Mouse (Mus musculus) myocyte (in vitro differentiated cells): Measurements from ENCODE around the gene Olfr414. TPM values are rescaled to one million over a fixed set of nuclear protein-coding genes. Genes with fewer than 3 reads are reported as not detected.

ENCODE experiments used
- H3K27me3 ChIP-seq: one replicate; pipeline ENCODE4 v1.6.1; 2011; ENCODE audit not compliant: control insufficient read depth, insufficient read depth, insufficient read length
- H3K36me3 ChIP-seq: one replicate; pipeline ENCODE4 v1.6.1; 2011; ENCODE audit not compliant: control insufficient read depth, insufficient read depth
- H3K4me2 ChIP-seq: one replicate; pipeline ENCODE4 v1.6.1; 2011; ENCODE audit warnings: low read depth, control low read depth
- H3K4me3 ChIP-seq: one replicate; pipeline ENCODE4 v1.5.1; 2011; ENCODE audit warnings: mild to moderate bottlenecking, control low read depth, moderate library complexity
- H3K79me2 ChIP-seq: one replicate; pipeline ENCODE4 v1.6.1; 2011; ENCODE audit not compliant: control insufficient read depth, insufficient read depth
- H3ac ChIP-seq: one replicate; pipeline ENCODE4 v1.6.1; 2011; ENCODE audit not compliant: control insufficient read depth, insufficient read length
- CEBPB ChIP-seq: IDR thresholded peaks from 2 replicates; pipeline ENCODE4 v1.6.1; 2011; ENCODE audit warnings: mild to moderate bottlenecking, moderate library complexity; ENCODE audit not compliant: poor library complexity, insufficient read depth, severe bottlenecking
- E2F4 ChIP-seq: IDR thresholded peaks from one replicate; pipeline ENCODE4 v1.6.1; 2011; ENCODE audit warnings: mild to moderate bottlenecking, control low read depth, moderate library complexity; ENCODE audit not compliant: insufficient read depth
- MAX ChIP-seq: IDR thresholded peaks from one replicate; pipeline ENCODE4 v1.6.1; 2011; ENCODE audit warnings: low read depth, mild to moderate bottlenecking, control low read depth
- MYOD1 ChIP-seq, 3 experiments: IDR thresholded peaks; one replicate each; pipeline ENCODE4 v1.6.1; 2011; ENCODE audit warnings: control low read depth in 2 of 3, low read depth in 2 of 3, mild to moderate bottlenecking in 2 of 3, moderate library complexity in 1 of 3; ENCODE audit not compliant: insufficient read length in 2 of 3, control insufficient read depth in 1 of 3
- MYOG ChIP-seq, 3 experiments: IDR thresholded peaks; one replicate each; pipeline ENCODE4 v1.6.1; 2011; ENCODE audit warnings: control low read depth in 2 of 3, low read depth in 2 of 3, mild to moderate bottlenecking in 2 of 3; ENCODE audit not compliant: insufficient read length in 2 of 3, control insufficient read depth in 1 of 3, insufficient read depth in 1 of 3
- POLR2A ChIP-seq: IDR thresholded peaks from one replicate; pipeline ENCODE4 v1.6.1; 2011; ENCODE audit warnings: low read depth, mild to moderate bottlenecking, control low read depth, moderate library complexity; ENCODE audit not compliant: insufficient read length
- POLR2AphosphoS2 ChIP-seq: IDR thresholded peaks from one replicate; pipeline ENCODE4 v1.6.1; 2011; ENCODE audit warnings: low read depth, control low read depth; ENCODE audit not compliant: insufficient read length
- REST ChIP-seq: IDR thresholded peaks from one replicate; pipeline ENCODE4 v1.6.1; 2011; ENCODE audit warnings: mild to moderate bottlenecking, control low read depth, moderate library complexity; ENCODE audit not compliant: insufficient read depth, insufficient read length
- SRF ChIP-seq: IDR thresholded peaks from one replicate; pipeline ENCODE4 v1.6.1; 2011; ENCODE audit warnings: low read depth; ENCODE audit not compliant: control insufficient read depth, insufficient read length
- TCF12 ChIP-seq: IDR thresholded peaks from one replicate; pipeline ENCODE4 v1.6.1; 2011; ENCODE audit warnings: mild to moderate bottlenecking, control low read depth; ENCODE audit not compliant: poor library complexity, insufficient read depth, severe bottlenecking
- TCF3 ChIP-seq: IDR thresholded peaks from one replicate; pipeline ENCODE4 v1.6.1; 2011; ENCODE audit warnings: low read depth, control low read depth; ENCODE audit not compliant: insufficient read length
- USF1 ChIP-seq: IDR thresholded peaks from one replicate; pipeline ENCODE4 v1.6.1; 2011; ENCODE audit warnings: low read depth, mild to moderate bottlenecking, control low read depth, moderate library complexity
- polyA plus RNA-seq: library from polyadenylated mRNA; unstranded; fragments of >200 nt; fragmentation: generic; extraction: Trizol; gene quantifications from one replicate; pipeline ENCODE4 v1.2.1, GENCODE M21; 2012; ENCODE audit warnings: missing spikeins

Gene Olfr414
- polyA plus RNA-seq, 1 experiment, result not detected

GRCm38 (mm10) chr1:174465385-174465784 lies 41.5 kb downstream of the Olfr414 start:
- Histone ChIP-seq H3K36me3 (no peaks in the 10 kb centered on the region), H3K4me2 (no peak overlapping the region), H3K4me3 (no peak overlapping the region), H3ac (no peak overlapping the region), H3K79me2 (no peaks in the 10 kb centered on the region), H3K27me3 (no peaks in the 10 kb centered on the region)
- no peak for TF ChIP-seq CEBPB

GRCm38 (mm10) chr1:174466240-174466639 lies 42.4 kb downstream of the Olfr414 start:
- H3K36me3 ChIP-seq, result no peaks in the 10 kb centered on the region
- H3K4me2 ChIP-seq, result no peak overlapping the region
- H3K27me3 ChIP-seq, result no peaks in the 10 kb centered on the region
- no peaks in the 10 kb centered on the region for H3K79me2 ChIP-seq
- H3K4me3 ChIP-seq, result no peak overlapping the region
- TF ChIP-seq POLR2AphosphoS2, result no peak
- no peak for TF ChIP-seq TCF3
- TF ChIP-seq MAX, result no peak
- TF ChIP-seq MYOG (IDR thresholded peaks at IDR 0.05; ENCODE audit: control insufficient read depth in 1 of 3, insufficient read depth in 1 of 3, insufficient read length in 2 of 3, low read depth in 2 of 3), result no peak
- TF ChIP-seq POLR2A, result no peak
- no peak for TF ChIP-seq REST
- no peak for TF ChIP-seq USF1
- TF ChIP-seq MYOD1 (IDR thresholded peaks at IDR 0.05; ENCODE audit: control insufficient read depth in 1 of 3, insufficient read length in 2 of 3, low read depth in 2 of 3), result no peak
- TF ChIP-seq TCF12, result no peak
- no peak for TF ChIP-seq CEBPB
- no peak for TF ChIP-seq E2F4
- no peak for TF ChIP-seq SRF
- no peak overlapping the region for H3ac ChIP-seq

GRCm38 (mm10) chr1:174469736-174470135 lies 45.9 kb downstream of the Olfr414 start:
- H3ac ChIP-seq, result no peak overlapping the region
- no peak overlapping the region for H3K4me3 ChIP-seq
- no peak for TF ChIP-seq E2F4
- TF ChIP-seq MYOG (IDR thresholded peaks at IDR 0.05; ENCODE audit: control insufficient read depth in 1 of 3, insufficient read depth in 1 of 3, insufficient read length in 2 of 3, low read depth in 2 of 3), result no peak
- no peak for TF ChIP-seq TCF3
- no peak for TF ChIP-seq USF1
- no peak for TF ChIP-seq POLR2A
- TF ChIP-seq REST, result no peak
- TF ChIP-seq CEBPB, result no peak
- TF ChIP-seq POLR2AphosphoS2, result no peak
- H3K79me2 ChIP-seq, result no peaks in the 10 kb centered on the region
- H3K36me3 ChIP-seq, result no peaks in the 10 kb centered on the region
- no peaks in the 10 kb centered on the region for H3K27me3 ChIP-seq
- H3K4me2 ChIP-seq, result no peak overlapping the region

- TF ChIP-seq MAX (no peak), SRF (no peak), TCF3 (no peak), CEBPB (no peak), REST (no peak), USF1 (no peak), E2F4 (no peak), MYOD1 (IDR thresholded peaks at IDR 0.05; ENCODE audit: control insufficient read depth in 1 of 3, insufficient read length in 2 of 3, low read depth in 2 of 3) (no peak), POLR2AphosphoS2 (no peak), TCF12 (no peak), POLR2A (no peak), MYOG (IDR thresholded peaks at IDR 0.05; ENCODE audit: control insufficient read depth in 1 of 3, insufficient read depth in 1 of 3, insufficient read length in 2 of 3, low read depth in 2 of 3) (no peak)
- no peak overlapping the region for H3ac ChIP-seq
- no peaks in the 10 kb centered on the region for H3K79me2 ChIP-seq
- H3K4me2 ChIP-seq, result no peak overlapping the region
- no peaks in the 10 kb centered on the region for H3K27me3 ChIP-seq
- H3K36me3 ChIP-seq, result no peaks in the 10 kb centered on the region
- H3K4me3 ChIP-seq, result no peak overlapping the region
Measured at GRCm38 (mm10) chr1:174482567-174482966, 58.7 kb downstream of the Olfr414 start.

Other genes starting within 250 kb of the Olfr414 start
- gene Olfr419, start 172.0 kb upstream of the Olfr414 start, polyA plus RNA-seq, result not detected
- not detected for gene Mptx1, start 93.5 kb upstream of the Olfr414 start, polyA plus RNA-seq
- not detected for gene Olfr417, start 58.9 kb upstream of the Olfr414 start, polyA plus RNA-seq
- gene Olfr248, start 33.0 kb upstream of the Olfr414 start, polyA plus RNA-seq, result not detected
- not detected for gene Olfr220, start 18.0 kb downstream of the Olfr414 start, polyA plus RNA-seq
- not detected for gene Fmn2, start 77.8 kb downstream of the Olfr414 start, polyA plus RNA-seq